Mouse (Mus musculus): ENCODE data around the gene Rhbdd1. TPM values are rescaled to one million over a fixed set of nuclear protein-coding genes. Genes with fewer than 3 reads are reported as not detected.

Gene Rhbdd1
- polyA plus RNA-seq, 1 experiment from 2014 or later, result 4.6 TPM

GRCm38 (mm10) chr1:82320456-82320855, 4.2 kb downstream of the Rhbdd1 start:
- H3K9ac ChIP-seq (replicated peaks; ENCODE audit: low read depth, low read length), result no peak overlapping the region
- 35% methylated on average over 6 of the region's 6 CpGs for whole genome bisulfite sequencing

GRCm38 (mm10) chr1:82320864-82321263, 4.6 kb downstream of the Rhbdd1 start:
- H3K27ac ChIP-seq (ENCODE audit: low read length), result peak overlapping the region; percentile 61
- H3K4me1 ChIP-seq (replicated peaks; ENCODE audit: control insufficient read depth, insufficient read depth, low read length), result peaks cover 29% of the 10 kb centered on the region
- H3K4me3 ChIP-seq (replicated peaks; ENCODE audit: low read length), result no peak overlapping the region
- peak overlapping the region; percentile 25 for H3K4me2 ChIP-seq (ENCODE audit: low read length)
- no peak for ATAC-seq
- H3K27me3 ChIP-seq (replicated peaks; ENCODE audit: control insufficient read depth, insufficient read depth, low read length), result no peaks in the 10 kb centered on the region
- H3K36me3 ChIP-seq (ENCODE audit: control insufficient read depth, insufficient read depth), result no peaks in the 10 kb centered on the region
- 57% methylated on average over 10 of the region's 10 CpGs for WGBS
- no peaks in the 10 kb centered on the region for H3K9me3 ChIP-seq (ENCODE audit: control insufficient read depth, low read length)
- no peak overlapping the region for H3K9ac ChIP-seq (replicated peaks; ENCODE audit: low read depth, low read length)

More at GRCm38 (mm10) chr1:82320456-82320855, 4.2 kb downstream of the Rhbdd1 start:
- Histone ChIP-seq H3K4me2 (ENCODE audit: low read length) (peak overlapping the region; percentile 25), H3K36me3 (ENCODE audit: control insufficient read depth, insufficient read depth) (no peaks in the 10 kb centered on the region), H3K27ac (ENCODE audit: low read length) (peak overlapping the region; percentile 61), H3K4me3 (replicated peaks; ENCODE audit: low read length) (no peak overlapping the region), H3K4me1 (replicated peaks; ENCODE audit: control insufficient read depth, insufficient read depth, low read length) (peaks cover 31% of the 10 kb centered on the region), H3K27me3 (replicated peaks; ENCODE audit: control insufficient read depth, insufficient read depth, low read length) (no peaks in the 10 kb centered on the region), H3K9me3 (ENCODE audit: control insufficient read depth, low read length) (no peaks in the 10 kb centered on the region)
- no peak for ATAC-seq

- H3K9me3 ChIP-seq (ENCODE audit: control insufficient read depth, low read length), result no peaks in the 10 kb centered on the region
- H3K36me3 ChIP-seq (ENCODE audit: control insufficient read depth, insufficient read depth), result no peaks in the 10 kb centered on the region
- no peak overlapping the region for H3K4me3 ChIP-seq (replicated peaks; ENCODE audit: low read length)
- ATAC-seq, result no peak
- H3K9ac ChIP-seq (replicated peaks; ENCODE audit: low read depth, low read length), result no peak overlapping the region
- H3K27ac ChIP-seq (ENCODE audit: low read length), result no peak overlapping the region
- H3K4me1 ChIP-seq (replicated peaks; ENCODE audit: control insufficient read depth, insufficient read depth, low read length), result peaks cover 27% of the 10 kb centered on the region
- WGBS, result 64% methylated on average over 1 of the region's 1 CpGs
- no peak overlapping the region for H3K4me2 ChIP-seq (ENCODE audit: low read length)
- H3K27me3 ChIP-seq (replicated peaks; ENCODE audit: control insufficient read depth, insufficient read depth, low read length), result no peaks in the 10 kb centered on the region
Observed at GRCm38 (mm10) chr1:82321441-82321840, 5.2 kb downstream of the Rhbdd1 start.

- 8% methylated on average over 4 of the region's 4 CpGs for WGBS
- Histone ChIP-seq H3K4me3 (replicated peaks; ENCODE audit: low read length) (no peak overlapping the region), H3K4me1 (replicated peaks; ENCODE audit: control insufficient read depth, insufficient read depth, low read length) (peaks cover 21% of the 10 kb centered on the region), H3K9me3 (ENCODE audit: control insufficient read depth, low read length) (no peaks in the 10 kb centered on the region), H3K27me3 (replicated peaks; ENCODE audit: control insufficient read depth, insufficient read depth, low read length) (no peaks in the 10 kb centered on the region), H3K4me2 (ENCODE audit: low read length) (no peak overlapping the region), H3K27ac (ENCODE audit: low read length) (no peak overlapping the region), H3K36me3 (ENCODE audit: control insufficient read depth, insufficient read depth) (no peaks in the 10 kb centered on the region), H3K9ac (replicated peaks; ENCODE audit: low read depth, low read length) (no peak overlapping the region)
- ATAC-seq, result no peak; the same call in 1 of the 2 replicates
Observed at GRCm38 (mm10) chr1:82324131-82324785, 8.0 kb downstream of the Rhbdd1 start.

- no peaks in the 10 kb centered on the region for H3K9me3 ChIP-seq (ENCODE audit: control insufficient read depth, low read length)
- peaks cover 11% of the 10 kb centered on the region for H3K4me1 ChIP-seq (replicated peaks; ENCODE audit: control insufficient read depth, insufficient read depth, low read length)
- no peak overlapping the region for H3K9ac ChIP-seq (replicated peaks; ENCODE audit: low read depth, low read length)
- H3K4me2 ChIP-seq (ENCODE audit: low read length), result no peak overlapping the region
- no peak overlapping the region for H3K4me3 ChIP-seq (replicated peaks; ENCODE audit: low read length)
- WGBS, result 84% methylated on average over 5 of the region's 5 CpGs
- H3K27ac ChIP-seq (ENCODE audit: low read length), result no peak overlapping the region
- no peaks in the 10 kb centered on the region for H3K36me3 ChIP-seq (ENCODE audit: control insufficient read depth, insufficient read depth)
- H3K27me3 ChIP-seq (replicated peaks; ENCODE audit: control insufficient read depth, insufficient read depth, low read length), result no peaks in the 10 kb centered on the region
- ATAC-seq, result no peak
Observed at GRCm38 (mm10) chr1:82326120-82326519, 9.9 kb downstream of the Rhbdd1 start.

GRCm38 (mm10) chr1:82328033-82328775, 12.0 kb downstream of the Rhbdd1 start:
- Histone ChIP-seq H3K9ac (replicated peaks; ENCODE audit: low read depth, low read length) (no peak overlapping the region), H3K4me2 (ENCODE audit: low read length) (no peak overlapping the region), H3K4me3 (replicated peaks; ENCODE audit: low read length) (no peak overlapping the region), H3K36me3 (ENCODE audit: control insufficient read depth, insufficient read depth) (no peaks in the 10 kb centered on the region), H3K4me1 (replicated peaks; ENCODE audit: control insufficient read depth, insufficient read depth, low read length) (peaks cover 7% of the 10 kb centered on the region), H3K27ac (ENCODE audit: low read length) (no peak overlapping the region), H3K27me3 (replicated peaks; ENCODE audit: control insufficient read depth, insufficient read depth, low read length) (no peaks in the 10 kb centered on the region), H3K9me3 (ENCODE audit: control insufficient read depth, low read length) (no peaks in the 10 kb centered on the region)
- WGBS, result 89% methylated on average over 7 of the region's 7 CpGs
- no peak for ATAC-seq

- no peaks in the 10 kb centered on the region for H3K9me3 ChIP-seq (ENCODE audit: control insufficient read depth, low read length)
- no peak overlapping the region for H3K27ac ChIP-seq (ENCODE audit: low read length)
- H3K9ac ChIP-seq (replicated peaks; ENCODE audit: low read depth, low read length), result no peak overlapping the region
- ATAC-seq, result peak; percentile 69; the same call in 1 of the 2 replicates
- WGBS, result 4% methylated on average over 4 of the region's 4 CpGs
- H3K27me3 ChIP-seq (replicated peaks; ENCODE audit: control insufficient read depth, insufficient read depth, low read length), result no peaks in the 10 kb centered on the region
- peaks cover 2% of the 10 kb centered on the region for H3K4me1 ChIP-seq (replicated peaks; ENCODE audit: control insufficient read depth, insufficient read depth, low read length)
- no peak overlapping the region for H3K4me3 ChIP-seq (replicated peaks; ENCODE audit: low read length)
- H3K36me3 ChIP-seq (ENCODE audit: control insufficient read depth, insufficient read depth), result no peaks in the 10 kb centered on the region
- H3K4me2 ChIP-seq (ENCODE audit: low read length), result no peak overlapping the region
Observed at GRCm38 (mm10) chr1:82329237-82329953, 13.1 kb downstream of the Rhbdd1 start.

- no peak overlapping the region for H3K27ac ChIP-seq (ENCODE audit: low read length)
- peaks cover 2% of the 10 kb centered on the region for H3K4me1 ChIP-seq (replicated peaks; ENCODE audit: control insufficient read depth, insufficient read depth, low read length)
- H3K9me3 ChIP-seq (ENCODE audit: control insufficient read depth, low read length), result no peaks in the 10 kb centered on the region
- no peak overlapping the region for H3K4me2 ChIP-seq (ENCODE audit: low read length)
- ATAC-seq, result no peak
- H3K9ac ChIP-seq (replicated peaks; ENCODE audit: low read depth, low read length), result no peak overlapping the region
- no peak overlapping the region for H3K4me3 ChIP-seq (replicated peaks; ENCODE audit: low read length)
- no peaks in the 10 kb centered on the region for H3K36me3 ChIP-seq (ENCODE audit: control insufficient read depth, insufficient read depth)
- H3K27me3 ChIP-seq (replicated peaks; ENCODE audit: control insufficient read depth, insufficient read depth, low read length), result no peaks in the 10 kb centered on the region
Observed at GRCm38 (mm10) chr1:82329954-82330247, 13.6 kb downstream of the Rhbdd1 start.

GRCm38 (mm10) chr1:82334506-82334905, 18.3 kb downstream of the Rhbdd1 start:
- no peak overlapping the region for H3K4me3 ChIP-seq (replicated peaks; ENCODE audit: low read length)
- no peak overlapping the region for H3K27ac ChIP-seq (ENCODE audit: low read length)
- H3K9ac ChIP-seq (replicated peaks; ENCODE audit: low read depth, low read length), result no peak overlapping the region
- no peaks in the 10 kb centered on the region for H3K36me3 ChIP-seq (ENCODE audit: control insufficient read depth, insufficient read depth)
- peaks cover 2% of the 10 kb centered on the region for H3K4me1 ChIP-seq (replicated peaks; ENCODE audit: control insufficient read depth, insufficient read depth, low read length)
- H3K4me2 ChIP-seq (ENCODE audit: low read length), result no peak overlapping the region
- no peaks in the 10 kb centered on the region for H3K27me3 ChIP-seq (replicated peaks; ENCODE audit: control insufficient read depth, insufficient read depth, low read length)
- no peak for ATAC-seq
- no peaks in the 10 kb centered on the region for H3K9me3 ChIP-seq (ENCODE audit: control insufficient read depth, low read length)
- WGBS, result 87% methylated on average over 3 of the region's 3 CpGs

Measured in forebrain, embryonic 16.5 days (tissue).